Mouse (Mus musculus) fat pad, adult 2 months (tissue): Measurements from ENCODE around the gene Plscr3.
A peak's percentile ranks its signal among the peaks of the same experiment; 100 is the strongest.

ENCODE experiments used
- DNase-seq: peaks from one replicate; pipeline ENCODE4 v3.0.0-alpha.2; 2011; ENCODE audit warnings: low read depth, low spot score; ENCODE audit errors: extremely low read depth

The Plscr3 gene

GRCm38 (mm10) chr11:69864138-69864860 lies 18.1 kb downstream of the Plscr3 start:
- no peak for DNase-seq

GRCm38 (mm10) chr11:69865561-69865960 lies 19.4 kb downstream of the Plscr3 start:
- DNase-seq = no peak

- DNase-seq = no peak
These were observed 21.2 kb downstream of the Plscr3 start for GRCm38 (mm10) chr11:69867335-69867734.

GRCm38 (mm10) chr11:69870289-69871069 lies 24.3 kb downstream of the Plscr3 start:
- DNase-seq = no peak

- no peak for DNase-seq
These were observed 25.6 kb downstream of the Plscr3 start for GRCm38 (mm10) chr11:69871822-69872221.

- no peak for DNase-seq
These were observed 26.3 kb downstream of the Plscr3 start for GRCm38 (mm10) chr11:69872451-69872850.

GRCm38 (mm10) chr11:69876186-69876585 lies 30.0 kb downstream of the Plscr3 start:
- DNase-seq = no peak

- no peak for DNase-seq
These were observed 30.7 kb downstream of the Plscr3 start for GRCm38 (mm10) chr11:69876867-69877266.

GRCm38 (mm10) chr11:69877878-69878277 lies 31.7 kb downstream of the Plscr3 start, which contains the start of gene Tmem95:
TSS of gene Tmem95 (minus strand) at chr11:69878018.
- DNase-seq = no peak

GRCm38 (mm10) chr11:69878399-69878798 lies 32.2 kb downstream of the Plscr3 start:
- DNase-seq = no peak

- DNase-seq = no peak
These were observed 32.8 kb downstream of the Plscr3 start for GRCm38 (mm10) chr11:69878952-69879351.

GRCm38 (mm10) chr11:69879711-69880110 lies 33.5 kb downstream of the Plscr3 start:
- DNase-seq = no peak

GRCm38 (mm10) chr11:69880506-69880852 lies 34.3 kb downstream of the Plscr3 start:
- DNase-seq = no peak

GRCm38 (mm10) chr11:69880853-69881603 lies 34.9 kb downstream of the Plscr3 start, which contains the start of gene Kctd11:
TSS of gene Kctd11 (minus strand) at chr11:69881406.
- DNase-seq = peak; percentile 51

- DNase-seq = peak; percentile 55
These were observed 35.9 kb downstream of the Plscr3 start for GRCm38 (mm10) chr11:69881787-69882670.

- DNase-seq = no peak
These were observed 36.9 kb downstream of the Plscr3 start for GRCm38 (mm10) chr11:69883066-69883465.

- DNase-seq = no peak
These were observed 37.5 kb downstream of the Plscr3 start for GRCm38 (mm10) chr11:69883527-69884151.

GRCm38 (mm10) chr11:69884240-69884639 lies 38.1 kb downstream of the Plscr3 start:
- no peak for DNase-seq

- DNase-seq = no peak
These were observed 38.5 kb downstream of the Plscr3 start for GRCm38 (mm10) chr11:69884663-69885062.
